Mouse (Mus musculus) layer of hippocampus, adult 2 months (tissue): ENCODE measurements around the gene C7. TPM values are rescaled to one million over a fixed set of nuclear protein-coding genes. Genes with fewer than 3 reads are reported as not detected.

ENCODE experiments used
- DNase-seq, 2 experiments: peaks; one replicate each; pipeline ENCODE4 v3.0.0; 2022; ENCODE audit warnings: low spot score in 2 of 2
- H3K27ac ChIP-seq: fragments of 200-600 bp; 2 replicates; pipeline ENCODE4 v1.8.1; 2022
- H3K4me3 ChIP-seq: fragments of 200-600 bp; 2 replicates; pipeline ENCODE4 v1.8.1; 2022; ENCODE audit warnings: mild to moderate bottlenecking
- CTCF ChIP-seq: fragments of 200-600 bp; conservative IDR thresholded peaks from 2 replicates; pipeline ENCODE4 v1.8.1; 2022; ENCODE audit warnings: antibody characterized with exemption, mild to moderate bottlenecking, moderate library complexity
- long read RNA-seq, 2 experiments: library from polyadenylated mRNA; stranded (forward); transcript quantifications; one replicate each; pipeline ENCODE4 v2.0.0; 2021; ENCODE audit warnings: borderline mapping rate in 2 of 2
- total RNA-seq, 2 experiments: library from RNA; stranded (reverse); gene quantifications; 2 replicates each; pipeline ENCODE4 v1.2.3; 2021

Gene C7
- total RNA-seq: under 1 TPM; 0.13 to 0.17 TPM
- long read RNA-seq, experiment 1: 0 reads
- long read RNA-seq, experiment 2, partial matches to known transcripts: 0 of 2 reads
- long read RNA-seq, experiment 2, other reads (novel, unspliced or antisense): 2 of 2 reads

DNA sequence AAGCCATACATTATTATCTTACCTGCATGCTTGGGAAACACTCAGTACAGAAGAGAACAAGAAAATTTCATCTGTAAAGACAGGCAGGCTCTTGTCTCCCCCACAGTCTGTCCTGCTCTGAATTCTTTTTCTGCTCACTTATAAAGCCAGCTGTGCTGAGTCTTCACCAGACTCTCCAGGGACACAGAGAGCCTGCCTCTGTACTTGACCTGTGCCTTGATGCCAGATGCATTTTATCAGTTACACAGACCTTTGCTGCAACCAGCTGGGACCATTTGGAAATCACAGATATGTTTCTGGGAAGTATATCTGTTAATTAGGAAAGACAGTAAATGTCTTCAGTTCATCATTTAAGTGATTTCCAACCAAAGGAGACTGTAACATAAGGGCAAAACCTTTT lies at the start of gene C7:
C7 (minus strand) TSS at position 106 of the 400 bp plus-strand sequence.
- no peak within 1 kb of the TSS for H3K4me3 ChIP-seq
- no peak for TF ChIP-seq CTCF
- no peak for DNase-seq
- no peak within 1 kb of the TSS for H3K27ac ChIP-seq

DNA sequence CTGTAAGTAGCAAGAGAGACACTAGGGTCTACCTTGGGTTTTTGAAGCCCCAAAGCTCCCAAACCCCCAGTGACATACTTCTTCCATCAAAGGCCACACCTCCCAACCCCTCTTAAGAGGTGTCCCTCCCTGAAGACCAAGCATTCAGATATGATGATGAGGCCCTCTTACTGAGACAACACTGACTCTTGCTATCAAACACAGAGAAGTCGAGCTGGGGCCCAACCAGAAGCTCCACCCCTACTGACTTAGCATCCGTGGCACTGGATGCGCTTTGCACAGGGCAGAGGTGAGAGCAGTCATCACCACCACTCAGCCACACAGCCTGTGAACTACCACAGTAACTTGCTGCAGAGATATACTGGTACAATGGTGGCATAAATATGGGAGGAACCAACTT lies 49.1 kb upstream of the C7 start:
- no peak for TF ChIP-seq CTCF
- DNase-seq: no peak
- Histone ChIP-seq H3K4me3 (no peak overlapping the region), H3K27ac (no peak overlapping the region)

GRCm38 (mm10) chr15:5108655-5109040 lies 45.1 kb upstream of the C7 start:
- no peak for TF ChIP-seq CTCF
- H3K27ac ChIP-seq: peak overlapping the region; percentile 72; the same call in 1 of the 2 replicates

GRCm38 (mm10) chr15:5107686-5108654 lies 44.4 kb upstream of the C7 start, which contains the start of gene Card6:
Gene Card6, minus strand, starts transcription at chr15:5108539.
- H3K27ac ChIP-seq: peak within 1 kb of the TSS; percentile 91
- H3K4me3 ChIP-seq: peak within 1 kb of the TSS; percentile 49
- TF ChIP-seq CTCF: no peak
- peak in 1 of 2 experiments; percentile 42 for DNase-seq

More at GRCm38 (mm10) chr15:5108655-5109040, 45.1 kb upstream of the C7 start:
- H3K4me3 ChIP-seq: no peak overlapping the region; the same call in 1 of the 2 replicates
- no peak for DNase-seq

DNA sequence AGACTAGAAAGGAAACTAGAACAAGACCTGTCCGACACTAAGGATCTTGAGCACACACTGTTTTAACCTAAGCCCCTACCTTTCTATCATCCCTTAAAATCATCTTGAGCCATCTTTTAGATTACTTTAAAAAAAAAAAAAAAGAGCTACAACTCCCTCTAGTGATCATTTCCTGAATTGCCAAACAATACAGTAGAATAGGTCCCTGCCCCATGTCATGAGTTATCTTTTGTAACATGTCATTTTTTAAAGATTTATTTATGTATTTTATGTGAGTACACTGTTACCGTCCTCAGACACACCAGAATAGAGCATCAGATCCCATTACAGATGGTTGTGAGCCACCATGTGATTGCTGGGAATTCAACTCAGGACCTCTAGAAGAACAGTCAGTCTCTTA lies 42.8 kb upstream of the C7 start:
- peak; percentile 87 for TF ChIP-seq CTCF
- DNase-seq: no peak

GRCm38 (mm10) chr15:5105891-5106290 lies 42.4 kb upstream of the C7 start:
- DNase-seq: no peak

More for the DNA sequence above, 42.8 kb upstream of the C7 start:
- H3K4me3 ChIP-seq: no peak overlapping the region
- peak overlapping the region; percentile 24; the same call in 1 of the 2 replicates for H3K27ac ChIP-seq

GRCm38 (mm10) chr15:5102312-5102711 lies 38.8 kb upstream of the C7 start:
- peak in 1 of 2 experiments; percentile 57 for DNase-seq
- Histone ChIP-seq H3K27ac (peak overlapping the region; percentile 72; the same call in 1 of the 2 replicates), H3K4me3 (no peak overlapping the region)
- peak; percentile 58 for TF ChIP-seq CTCF

More at GRCm38 (mm10) chr15:5105891-5106290, 42.4 kb upstream of the C7 start:
- TF ChIP-seq CTCF: no peak
- Histone ChIP-seq H3K27ac (peak overlapping the region; percentile 24; the same call in 1 of the 2 replicates), H3K4me3 (no peak overlapping the region)

- H3K4me3 ChIP-seq: no peak overlapping the region
- no peak for DNase-seq
- no peak for TF ChIP-seq CTCF
- H3K27ac ChIP-seq: no peak overlapping the region
Observed at GRCm38 (mm10) chr15:5097376-5097775, 33.8 kb upstream of the C7 start.

DNA sequence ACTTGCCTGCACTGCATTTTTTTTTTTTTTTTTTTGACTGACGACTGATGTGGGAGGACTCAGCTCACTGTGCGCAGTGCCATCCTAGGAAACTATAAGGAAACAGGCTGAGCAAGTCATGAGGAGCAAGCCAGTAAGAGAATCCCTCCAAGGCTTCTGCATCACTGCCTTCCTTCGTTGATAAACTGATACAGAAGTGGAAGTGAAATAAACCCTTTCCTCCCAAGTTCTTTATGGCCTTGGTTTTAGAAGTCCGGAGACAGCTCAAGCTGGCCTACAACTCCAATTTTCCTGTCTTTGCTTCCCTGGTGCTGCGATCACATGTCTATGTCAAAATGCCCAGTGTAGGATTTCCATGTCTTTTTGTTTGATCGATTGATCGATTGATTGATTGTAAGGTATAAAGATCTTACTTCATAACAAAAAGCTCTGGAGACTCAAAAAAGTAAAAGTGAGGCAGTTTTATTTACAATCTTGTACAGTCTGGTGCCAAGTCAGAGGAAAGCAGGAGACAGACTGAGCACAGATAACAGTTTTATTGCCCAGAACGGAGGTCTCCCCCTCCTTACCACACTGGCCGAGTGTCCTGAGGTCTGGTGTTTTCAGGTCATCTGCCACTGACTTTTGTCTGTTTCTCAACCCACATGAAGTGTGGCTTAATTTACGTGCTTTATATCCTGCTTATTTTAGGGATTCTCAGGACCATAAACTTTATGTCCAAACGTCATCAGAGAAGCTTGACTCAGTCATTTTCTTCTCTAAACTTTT lies 32.2 kb upstream of the C7 start:
- Histone ChIP-seq H3K27ac (no peak overlapping the region), H3K4me3 (no peak overlapping the region)
- DNase-seq: no peak
- no peak for TF ChIP-seq CTCF

DNA sequence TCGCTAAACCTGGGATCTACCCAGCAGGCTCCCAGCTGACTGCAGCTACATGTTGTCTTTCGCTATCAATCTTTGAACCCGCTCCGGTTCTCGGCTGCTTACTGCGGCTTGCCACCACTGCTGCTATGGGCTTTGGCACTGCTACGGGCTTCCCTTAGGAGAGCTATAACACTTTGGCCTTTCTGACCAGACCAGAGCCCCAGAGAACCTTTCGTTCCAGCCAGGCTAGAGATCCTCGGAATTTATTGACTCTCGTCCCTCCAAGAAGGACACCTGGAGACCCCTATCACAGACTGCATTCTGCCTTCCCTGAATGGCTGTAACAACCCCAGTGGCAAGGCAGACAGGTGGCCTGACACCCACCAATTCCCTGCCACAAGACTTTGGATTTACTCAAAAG lies 26.6 kb upstream of the C7 start:
- TF ChIP-seq CTCF: no peak
- Histone ChIP-seq H3K27ac (no peak overlapping the region), H3K4me3 (no peak overlapping the region)
- no peak for DNase-seq

- no peak overlapping the region for H3K4me3 ChIP-seq
- TF ChIP-seq CTCF: no peak
- no peak overlapping the region for H3K27ac ChIP-seq
- DNase-seq: no peak
Observed at GRCm38 (mm10) chr15:5088850-5089608, 25.5 kb upstream of the C7 start.

DNA sequence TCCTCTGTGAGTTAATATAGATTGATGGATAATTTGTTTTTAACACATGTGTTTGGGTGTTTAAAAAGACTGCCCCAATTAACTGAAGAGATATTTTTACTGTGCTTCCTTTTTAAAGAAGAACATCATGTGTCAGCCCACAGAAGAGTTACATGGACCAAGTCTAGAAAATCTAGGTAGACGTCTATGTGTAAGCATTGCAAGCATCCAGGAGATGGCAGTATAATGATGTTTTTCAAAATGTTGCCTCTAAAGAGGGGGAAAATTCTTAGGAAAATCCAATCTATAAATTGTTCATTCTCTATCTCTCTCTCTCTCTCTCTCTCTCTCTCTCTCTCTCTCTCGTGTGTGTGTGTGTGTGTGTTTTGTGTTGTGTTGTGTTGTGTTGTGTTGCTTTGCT lies 22.6 kb upstream of the C7 start:
- peak; percentile 80 for TF ChIP-seq CTCF
- Histone ChIP-seq H3K4me3 (no peak overlapping the region), H3K27ac (no peak overlapping the region)
- DNase-seq: no peak
